Mouse (Mus musculus) retina, embryonic 14.5 days (tissue): ENCODE data around the gene Sf3b1.
A peak's percentile ranks its signal among the peaks of the same experiment; 100 is the strongest.
"Not testable (repeated sequence)": the region's sequence is repeated elsewhere in the genome, so short reads cannot be mapped to it uniquely, and the experiment has no call there.

Source experiments
- DNase-seq: peaks from one replicate; pipeline ENCODE4 v3.0.0-alpha.2; 2015; ENCODE audit warnings: low spot score

The Sf3b1 gene

DNA sequence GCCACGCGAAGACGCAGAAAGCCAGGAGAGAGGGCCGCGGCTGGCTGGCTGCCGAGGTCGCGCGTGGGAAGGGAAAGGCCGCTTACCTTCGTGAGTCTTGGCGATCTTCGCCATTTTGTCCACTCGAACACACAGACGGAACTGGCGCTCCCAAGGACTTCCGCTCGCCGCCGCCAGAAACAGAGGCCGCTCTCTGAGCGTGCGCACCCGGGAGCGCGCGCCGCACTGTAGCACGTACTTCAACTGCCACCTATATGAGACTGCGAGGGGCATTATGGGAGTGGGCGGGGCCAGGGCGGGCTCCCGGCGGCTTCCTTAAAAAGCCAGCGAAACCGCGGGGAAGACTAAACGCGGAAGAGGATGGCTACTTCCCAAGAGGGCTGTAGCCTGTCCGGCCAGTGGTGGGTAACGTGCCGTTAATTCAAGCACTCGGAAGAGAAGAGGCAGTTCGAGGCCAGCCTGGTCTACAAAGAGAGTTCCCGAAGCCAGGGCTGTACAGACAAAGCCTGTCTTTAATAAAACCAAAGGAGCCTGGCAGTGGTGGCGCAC, at the start of gene Sf3b1:
TSS of gene Sf3b1 (minus strand) at position 229 of the 549 bp plus-strand sequence.
- peak; percentile 97 for DNase-seq

DNA sequence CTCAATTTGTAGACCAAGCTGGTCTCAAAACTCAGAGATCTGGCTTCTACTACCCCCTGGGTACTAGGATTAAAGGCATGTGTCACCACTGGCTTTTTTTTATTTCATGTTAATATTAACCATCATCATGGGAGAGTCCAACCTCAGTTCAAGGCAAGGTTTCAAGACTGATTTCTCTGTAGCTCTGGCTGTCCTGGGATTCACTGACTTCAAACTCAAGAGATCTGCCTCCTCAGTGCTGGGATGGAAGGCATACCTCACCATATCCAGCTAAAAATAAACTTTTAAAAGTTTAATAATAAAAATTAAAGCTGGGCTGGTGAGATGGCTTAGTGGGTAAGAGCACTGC, 49.1 kb upstream of the Sf3b1 start:
- no peak for DNase-seq

GRCm38 (mm10) chr1:55075652-55076394, 48.5 kb upstream of the Sf3b1 start:
- no peak for DNase-seq

DNA sequence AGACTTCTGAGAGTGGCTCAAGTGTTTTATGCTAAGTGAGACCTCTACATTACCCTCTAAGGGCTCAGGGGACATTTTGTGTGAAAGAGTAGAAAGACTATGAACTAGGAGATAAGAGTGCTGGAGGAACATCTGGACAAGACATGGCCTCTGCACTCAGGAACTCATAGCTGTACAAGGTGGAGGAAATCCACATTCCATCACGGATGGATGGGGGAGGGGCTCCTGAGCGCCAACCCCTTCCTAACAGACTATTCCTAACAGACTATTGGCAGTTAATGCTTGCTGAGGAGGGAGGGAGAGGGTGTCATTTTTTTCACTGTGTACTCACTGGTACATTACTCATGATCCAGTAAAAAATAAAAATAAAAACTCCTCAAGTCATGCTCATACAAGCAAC, 47.5 kb upstream of the Sf3b1 start:
- DNase-seq: no peak

DNA sequence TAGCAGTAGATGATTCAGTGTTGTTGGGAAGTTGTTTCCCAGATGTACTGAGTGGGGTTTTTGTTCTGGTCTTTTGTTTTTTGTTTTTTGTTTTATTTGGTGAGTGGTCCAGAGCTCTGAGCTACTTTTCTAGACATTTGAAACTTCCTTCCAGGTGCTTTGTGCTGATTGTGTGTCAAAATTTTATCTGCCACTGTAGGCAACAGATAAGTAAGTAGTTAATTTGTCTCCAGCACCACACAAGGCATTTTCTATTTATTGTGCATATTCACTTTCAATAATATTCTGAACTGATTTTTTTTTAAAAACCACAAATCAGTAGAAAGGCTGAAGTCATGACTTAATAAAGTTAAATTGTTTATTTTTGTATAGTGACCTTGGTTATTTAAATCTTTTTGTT, 45.0 kb upstream of the Sf3b1 start:
- DNase-seq: not testable (repeated sequence)

DNA sequence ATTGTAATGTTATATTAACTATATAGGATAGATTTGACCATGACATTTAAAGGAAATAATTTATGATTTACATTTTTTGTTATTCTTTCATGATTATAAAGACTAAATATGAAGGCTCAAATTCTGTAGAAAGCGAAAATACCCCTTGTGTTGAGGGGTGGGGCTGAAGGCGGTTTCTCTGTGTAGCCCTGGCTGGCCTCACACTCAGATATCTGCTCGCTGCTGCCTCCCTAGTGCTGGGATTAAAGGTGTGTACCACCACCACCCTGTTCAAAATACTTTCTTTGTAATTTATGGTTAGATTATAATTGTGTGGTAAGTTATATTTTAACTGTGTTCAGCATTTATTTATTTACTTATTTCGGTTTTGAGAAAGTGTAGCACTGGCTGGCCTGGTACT, 34.5 kb upstream of the Sf3b1 start:
- no peak for DNase-seq

DNA sequence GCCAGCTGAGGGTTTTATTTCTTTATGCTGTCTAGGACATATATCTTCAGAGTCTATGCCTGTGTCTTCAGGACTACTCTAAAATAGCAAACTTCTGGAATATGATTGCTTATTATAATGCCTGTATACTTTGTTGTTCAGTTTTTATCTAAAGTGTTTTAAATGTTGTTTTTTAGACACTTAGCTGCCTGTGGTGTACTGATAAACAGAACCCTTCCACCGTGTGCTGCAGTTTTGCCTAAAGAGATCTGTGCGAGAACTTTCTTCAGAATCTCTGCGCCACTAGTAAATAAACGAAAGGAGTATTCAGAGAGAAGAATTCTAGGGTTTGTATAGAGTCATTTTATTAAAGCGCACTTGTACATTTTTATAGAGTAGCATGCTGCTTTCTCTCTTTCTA, 33.8 kb upstream of the Sf3b1 start:
- no peak for DNase-seq

DNA sequence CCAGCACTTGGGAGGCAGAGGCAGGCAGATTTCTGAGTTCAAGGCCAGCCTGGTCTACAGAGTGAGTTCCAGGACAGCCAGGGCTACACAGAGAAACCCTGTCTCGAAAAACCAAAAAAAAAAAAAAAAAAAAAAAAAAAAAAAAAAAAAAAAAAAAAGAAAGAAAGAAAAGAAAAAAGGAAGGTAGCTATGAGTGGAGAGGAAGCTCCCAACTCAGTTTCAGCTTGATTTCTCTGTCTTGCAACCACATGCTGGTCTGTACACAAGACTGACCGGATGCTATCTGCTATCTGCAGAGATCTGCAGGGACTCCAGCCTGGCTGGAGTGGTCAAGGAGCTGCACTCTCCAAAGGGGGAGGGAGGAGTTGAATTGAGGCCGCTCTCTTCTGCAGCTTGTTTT, 31.1 kb upstream of the Sf3b1 start:
- not testable (repeated sequence) for DNase-seq

GRCm38 (mm10) chr1:55055322-55056115, 28.2 kb upstream of the Sf3b1 start:
- DNase-seq: no peak

GRCm38 (mm10) chr1:55053596-55053995, 26.3 kb upstream of the Sf3b1 start:
- no peak for DNase-seq

DNA sequence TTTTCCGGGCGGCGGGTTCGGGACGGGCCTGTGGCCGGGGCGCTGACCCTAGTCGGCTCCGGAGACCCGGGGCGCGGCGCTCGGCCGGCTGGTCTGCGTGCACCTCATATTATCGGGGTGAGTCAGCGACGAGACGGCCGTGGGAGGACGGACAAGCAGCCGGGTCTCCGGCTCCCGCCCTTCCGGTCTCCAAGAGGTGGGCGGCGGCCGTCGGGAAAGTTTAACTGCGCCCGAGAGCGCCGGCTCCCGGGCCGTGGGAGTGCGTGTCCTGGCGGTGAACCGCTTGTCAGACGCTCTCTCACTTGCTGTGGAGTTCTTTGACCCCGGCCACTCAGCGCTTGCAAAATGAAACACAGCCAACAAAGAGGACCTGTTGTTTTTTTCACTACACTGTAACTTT, 25.7 kb upstream of the Sf3b1 start:
- DNase-seq: peak; percentile 58

DNA sequence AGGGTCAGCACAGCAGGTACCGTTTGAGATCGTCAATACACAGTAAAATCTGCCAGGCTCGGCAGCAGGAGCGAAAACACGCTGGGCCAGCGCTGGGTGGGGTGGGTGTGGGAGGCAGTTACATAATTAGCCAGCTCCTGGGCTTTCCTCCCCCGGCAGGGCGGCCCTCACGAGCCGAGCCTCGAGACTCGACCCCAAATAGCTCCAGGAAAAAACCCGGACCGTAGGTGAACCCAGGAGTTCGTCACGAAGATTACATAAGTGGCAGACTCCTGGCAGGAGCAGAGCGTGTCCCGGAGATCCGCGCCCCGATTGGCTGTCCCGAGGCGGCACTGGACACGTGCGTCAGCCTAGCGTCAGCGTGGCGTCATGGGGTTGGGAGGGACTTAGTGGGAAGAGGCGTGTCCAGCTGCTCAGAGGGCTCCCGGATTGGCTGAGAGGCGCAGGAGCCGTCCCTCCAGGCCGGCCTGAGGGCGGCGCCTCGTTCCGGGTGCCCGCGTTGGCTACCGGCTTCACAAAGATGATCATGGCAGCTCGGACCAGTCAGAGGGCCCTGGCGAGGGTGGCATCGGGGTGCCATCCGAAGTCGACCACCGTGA, 25.2 kb upstream of the Sf3b1 start, which contains the start of gene Coq10b:
TSS of gene Coq10b (plus strand) at position 416 of the 599 bp plus-strand sequence.
- peak; percentile 99 for DNase-seq

DNA sequence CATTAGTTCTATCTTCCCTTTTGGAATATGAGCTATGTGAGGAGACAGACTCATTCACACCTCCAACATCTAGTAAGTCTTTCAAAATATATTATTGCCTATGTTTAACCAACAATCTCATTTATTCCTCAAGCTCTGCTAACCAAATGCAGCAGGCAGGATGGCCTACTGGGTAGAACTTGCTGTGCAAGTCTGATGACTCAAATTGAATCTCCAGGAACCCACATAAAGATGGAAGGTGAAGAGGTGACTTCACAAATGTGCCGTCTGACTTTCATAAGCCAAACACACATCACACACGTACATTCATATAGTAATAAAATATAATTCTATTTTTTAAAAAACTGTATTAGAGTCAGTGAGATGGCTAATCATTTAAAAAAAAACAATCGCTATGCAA, 24.4 kb upstream of the Sf3b1 start:
- DNase-seq: no peak

GRCm38 (mm10) chr1:55048841-55049587, 21.7 kb upstream of the Sf3b1 start:
- DNase-seq: no peak

GRCm38 (mm10) chr1:55043164-55043563, 15.9 kb upstream of the Sf3b1 start:
- DNase-seq: no peak

DNA sequence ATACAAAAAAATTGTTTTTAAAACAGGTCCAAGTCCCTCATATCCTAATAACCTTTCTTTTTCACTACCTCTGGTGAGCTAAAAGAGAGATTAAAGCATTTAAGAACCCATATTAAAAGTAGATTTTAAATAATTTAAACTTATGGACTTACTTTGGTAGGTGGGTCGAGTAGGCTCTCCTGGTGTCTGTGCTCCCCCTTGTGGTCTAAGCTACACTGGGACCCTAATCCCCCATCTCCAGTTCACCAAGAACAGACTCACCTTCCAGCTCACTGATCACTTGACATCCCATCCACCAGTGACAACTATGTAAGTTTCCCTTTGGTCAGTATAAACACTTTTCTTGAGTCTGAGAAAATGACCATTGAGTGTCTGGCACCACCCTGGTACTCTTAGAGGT, 15.0 kb upstream of the Sf3b1 start:
- no peak for DNase-seq

- no peak for DNase-seq
These were observed 14.4 kb upstream of the Sf3b1 start for GRCm38 (mm10) chr1:55041691-55042090.

- DNase-seq: no peak
These were observed 12.7 kb upstream of the Sf3b1 start for GRCm38 (mm10) chr1:55039944-55040343.

DNA sequence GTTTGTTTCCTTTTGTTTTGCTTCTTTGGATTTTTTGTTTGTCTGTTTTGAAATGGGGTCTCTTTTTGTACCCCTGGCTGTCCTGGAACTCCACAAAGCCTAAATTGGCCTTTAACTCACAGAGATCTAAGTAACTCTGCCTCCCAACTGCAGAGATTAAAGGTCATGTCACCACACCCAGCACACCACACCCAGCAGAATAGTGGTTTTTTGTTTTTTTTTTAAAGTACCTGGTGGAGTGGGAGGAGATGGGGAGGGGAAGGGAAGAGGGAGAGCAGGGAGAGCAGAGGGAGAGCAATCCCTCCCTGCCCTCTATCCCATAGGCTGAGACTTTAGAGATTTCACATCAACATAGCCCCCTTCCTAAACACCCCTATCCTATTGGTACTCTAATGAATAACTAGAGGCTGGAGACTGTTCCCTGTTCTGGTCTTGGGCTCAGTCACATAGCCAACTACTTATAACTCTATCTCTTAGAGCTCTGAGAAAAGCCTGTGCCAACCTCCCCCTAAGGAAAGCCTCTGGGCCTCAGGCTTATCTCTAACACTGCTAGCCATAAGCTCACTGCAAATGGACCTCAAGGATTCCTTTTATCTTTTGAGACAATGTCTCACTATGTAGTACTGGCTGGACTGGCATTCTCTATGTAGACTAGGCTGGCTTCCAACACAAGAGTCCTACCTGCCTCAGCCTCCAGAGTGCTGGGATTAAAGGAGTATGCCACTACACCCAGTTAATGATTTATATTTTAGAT, 3.9 kb upstream of the Sf3b1 start:
- no peak for DNase-seq

- DNase-seq: no peak
These were observed 2.2 kb upstream of the Sf3b1 start for GRCm38 (mm10) chr1:55029446-55029845.

GRCm38 (mm10) chr1:55028512-55029249, 1.4 kb upstream of the Sf3b1 start:
- no peak for DNase-seq
